Mouse (Mus musculus) CH12.LX (cell line): Measurements from ENCODE around the gene Rad9a. TPM values are rescaled to one million over a fixed set of nuclear protein-coding genes. Genes with fewer than 3 reads are reported as not detected.
A peak's percentile ranks its signal among the peaks of the same experiment; 100 is the strongest.

Source experiments
- DNase-seq: peaks from one replicate; pipeline ENCODE4 v3.0.0-alpha.2; 2013; ENCODE audit errors: extremely low read depth
- H3K27ac ChIP-seq: 2 replicates; pipeline ENCODE4 v1.5.1; 2012; ENCODE audit warnings: low read depth, mild to moderate bottlenecking, control low read depth, moderate library complexity; ENCODE audit not compliant: insufficient read depth
- H3K27me3 ChIP-seq: replicated peaks from 2 replicates; pipeline ENCODE3; 2012; ENCODE audit warnings: inconsistent platforms
- H3K36me3 ChIP-seq, 2 experiments: replicated peaks in 1 of 2; 2 replicates each; pipeline versions ENCODE3 to v1.6.1; 2012; ENCODE audit warnings: inconsistent platforms in 1 of 2, low read length in 1 of 2, mild to moderate bottlenecking in 1 of 2, mixed read lengths in 1 of 2, moderate library complexity in 1 of 2; ENCODE audit not compliant: control insufficient read depth in 1 of 2, insufficient read depth in 1 of 2
- H3K4me1 ChIP-seq, 2 experiments: 2 replicates each; pipeline ENCODE4 v1.6.1; 2012; ENCODE audit warnings: inconsistent platforms in 1 of 2, moderate library complexity in 1 of 2; ENCODE audit not compliant: insufficient read depth in 2 of 2, control insufficient read depth in 1 of 2
- H3K4me2 ChIP-seq: 2 replicates; pipeline ENCODE4 v1.6.1; 2012; ENCODE audit warnings: low read depth, mild to moderate bottlenecking, control low read depth; ENCODE audit not compliant: poor library complexity, insufficient read depth, severe bottlenecking
- H3K4me3 ChIP-seq, 3 experiments: fragments of 150-350 bp in 1 of 3; sonication (generic) in 1 of 3; replicated peaks in 1 of 3; 2 replicates each; pipeline versions ENCODE3 to v1.5.1; 2011 to 2012; ENCODE audit warnings: low read depth in 2 of 3, low read length in 2 of 3, mild to moderate bottlenecking in 2 of 3, moderate library complexity in 2 of 3, control low read depth in 1 of 3, improper control_type of control experiment in 1 of 3, inconsistent platforms in 1 of 3, mixed read lengths in 1 of 3; ENCODE audit not compliant: poor library complexity in 1 of 3
- H3K79me2 ChIP-seq: replicated peaks from 2 replicates; pipeline ENCODE4 v1.6.1; 2012; ENCODE audit warnings: mild to moderate bottlenecking, moderate library complexity; ENCODE audit not compliant: control insufficient read depth, poor library complexity, insufficient read depth, severe bottlenecking; ENCODE audit errors: extremely low read depth
- H3K9ac ChIP-seq: 2 replicates; pipeline ENCODE4 v1.6.1; 2012; ENCODE audit warnings: low read depth, mild to moderate bottlenecking, control low read depth, moderate library complexity; ENCODE audit not compliant: insufficient read depth
- H3K9me3 ChIP-seq: replicated peaks from 2 replicates; pipeline ENCODE3; 2012; ENCODE audit warnings: low read length, inconsistent platforms, mixed read lengths
- CHD2 ChIP-seq: IDR thresholded peaks from 2 replicates; pipeline ENCODE4 v1.6.1; 2011; ENCODE audit warnings: low read length, improper control_type of control experiment
- CTCF ChIP-seq, 2 experiments: IDR thresholded peaks in 1 of 2; conservative IDR thresholded peaks in 1 of 2; 2 replicates each; pipeline ENCODE4 v1.5.1; 2011 to 2012; ENCODE audit warnings: low read depth in 2 of 2, low read length in 2 of 2, improper control_type of control experiment in 1 of 2, inconsistent platforms in 1 of 2, mild to moderate bottlenecking in 1 of 2, moderate library complexity in 1 of 2
- E2F4 ChIP-seq: IDR thresholded peaks from 2 replicates; pipeline ENCODE4 v1.6.1; 2011; ENCODE audit warnings: low read depth, low read length, improper control_type of control experiment; ENCODE audit not compliant: insufficient replicate concordance
- HCFC1 ChIP-seq: IDR thresholded peaks from 2 replicates; pipeline ENCODE4 v1.6.1; 2012; ENCODE audit warnings: low read depth, mild to moderate bottlenecking, inconsistent platforms, low read length, improper control_type of control experiment
- KAT2A ChIP-seq: IDR thresholded peaks from 2 replicates; pipeline ENCODE4 v1.6.1; 2012; ENCODE audit warnings: low read length, improper control_type of control experiment, inconsistent platforms; ENCODE audit not compliant: insufficient replicate concordance
- MAFK ChIP-seq: IDR thresholded peaks from 2 replicates; pipeline ENCODE4 v1.6.1; 2011; ENCODE audit warnings: low read length, improper control_type of control experiment; ENCODE audit not compliant: insufficient replicate concordance
- MAX ChIP-seq: IDR thresholded peaks from 2 replicates; pipeline ENCODE4 v1.6.1; 2011; ENCODE audit warnings: low read length, improper control_type of control experiment
- MEF2A ChIP-seq: IDR thresholded peaks from 2 replicates; pipeline ENCODE4 v1.6.1; 2014; ENCODE audit warnings: low read depth, mild to moderate bottlenecking, inconsistent platforms, low read length, improper control_type of control experiment, borderline replicate concordance
- PAX5 ChIP-seq: IDR thresholded peaks from 2 replicates; pipeline ENCODE4 v1.6.1; 2012; ENCODE audit warnings: low read length, inconsistent platforms, mixed read lengths
- POLR2A ChIP-seq: IDR thresholded peaks from 2 replicates; pipeline ENCODE4 v1.6.1; 2011; ENCODE audit warnings: low read depth, mild to moderate bottlenecking, improper control_type of control experiment, low read length
- POLR2AphosphoS2 ChIP-seq: IDR thresholded peaks from 2 replicates; pipeline ENCODE4 v1.6.1; 2011; ENCODE audit warnings: low read depth, low read length, improper control_type of control experiment
- RAD21 ChIP-seq: IDR thresholded peaks from 2 replicates; pipeline ENCODE4 v1.6.1; 2011; ENCODE audit warnings: low read depth, mild to moderate bottlenecking, low read length, improper control_type of control experiment, moderate library complexity
- RCOR1 ChIP-seq: conservative IDR thresholded peaks from 2 replicates; pipeline ENCODE4 v1.6.1; 2012; ENCODE audit warnings: low read depth, mild to moderate bottlenecking, inconsistent platforms, low read length, improper control_type of control experiment
- SIN3A ChIP-seq: IDR thresholded peaks from 2 replicates; pipeline ENCODE4 v1.6.1; 2012; ENCODE audit warnings: low read length, improper control_type of control experiment, inconsistent platforms
- SMC3 ChIP-seq: IDR thresholded peaks from 2 replicates; pipeline ENCODE4 v1.6.1; 2011; ENCODE audit warnings: low read depth, low read length, improper control_type of control experiment
- TBP ChIP-seq: conservative IDR thresholded peaks from 2 replicates; pipeline ENCODE4 v1.6.1; 2011; ENCODE audit warnings: low read depth, low read length, improper control_type of control experiment
- UBTF ChIP-seq: IDR thresholded peaks from 2 replicates; pipeline ENCODE4 v1.6.1; 2012; ENCODE audit warnings: low read depth, mild to moderate bottlenecking, inconsistent platforms, low read length, improper control_type of control experiment, moderate library complexity
- USF1 ChIP-seq: IDR thresholded peaks from 2 replicates; pipeline ENCODE4 v1.6.1; 2014; ENCODE audit warnings: low read depth, mild to moderate bottlenecking, inconsistent platforms, low read length, improper control_type of control experiment
- USF2 ChIP-seq: conservative IDR thresholded peaks from 2 replicates; pipeline ENCODE4 v1.6.1; 2011; ENCODE audit warnings: low read depth, low read length, improper control_type of control experiment
- ZC3H11A ChIP-seq: IDR thresholded peaks from 2 replicates; pipeline ENCODE4 v1.6.1; 2012; ENCODE audit warnings: low read depth, mild to moderate bottlenecking, inconsistent platforms, low read length, improper control_type of control experiment
- ZKSCAN1 ChIP-seq: IDR thresholded peaks from 2 replicates; pipeline ENCODE4 v1.6.1; 2012; ENCODE audit warnings: low read depth, inconsistent platforms, low read length, improper control_type of control experiment, borderline replicate concordance
- dilution Hi-C: fragments of 300-500 bp; cut with MboI; formaldehyde crosslinking; loops from 2 replicates; pipeline ENCODE4 v1.14.3; 2020; ENCODE audit warnings: low sequenced_read_pairs; ENCODE audit not compliant: extremely low pct_unique_long_range_greater_than_20kb, extremely low pct_ligation_motif_present
- in situ Hi-C: fragments of 300-500 bp; cut with MboI; formaldehyde crosslinking; loops from 3 replicates; pipeline ENCODE4 v1.14.3; 2019; ENCODE audit warnings: low sequenced_read_pairs, low pct_ligation_motif_present, low pct_unique_long_range_greater_than_20kb, mixed read lengths
- polyA plus RNA-seq: library from polyadenylated mRNA; unstranded; fragments of >175 nt; gene quantifications from 2 replicates; pipeline ENCODE4 v1.2.1, GENCODE M21; 2012; ENCODE audit warnings: low read depth; ENCODE audit not compliant: insufficient read length
- total RNA-seq, 2 experiments: library from RNA; depleted of rRNA; stranded (reverse); fragments of 300-350 nt in 1 of 2; fragments of >200 nt in 1 of 2; gene quantifications; 2 replicates each; pipeline ENCODE4 v1.2.3; 2012 to 2014

The Rad9a gene
- total and polyA plus RNA-seq, 3 experiments: 14.3 to 20.5 (median 20.0) TPM

GRCm38 (mm10) chr19:4152445-4153231 is 48.8 kb downstream of the Rad9a start (continued):
- TF ChIP-seq USF1 (no peak), ZKSCAN1 (no peak)

- peaks cover 42 to 69% of the 10 kb centered on the region in 2 experiments for H3K4me1 ChIP-seq
- H3K9ac ChIP-seq: no peak overlapping the region
- dilution Hi-C loops: no loop called here
- TF ChIP-seq SMC3 (no peak), MEF2A (no peak), MAFK (no peak), HCFC1 (no peak), CTCF (conservative IDR thresholded peaks at IDR 0.05 in 1 of 2, IDR thresholded peaks at IDR 0.05 in 1 of 2; ENCODE audit: low read depth in 2 of 2, low read length in 2 of 2) (no peak), CHD2 (no peak), KAT2A (no peak), RCOR1 (no peak), SIN3A (no peak), ZC3H11A (no peak), UBTF (no peak), TBP (no peak), POLR2A (no peak; the same call in 1 of the 2 replicates), USF2 (no peak), MAX (no peak), POLR2AphosphoS2 (no peak), RAD21 (no peak)
- TF ChIP-seq, all 38 proteins: peak for 0
- no peak overlapping the region for H3K4me2 ChIP-seq
- H3K9me3 ChIP-seq: no peaks in the 10 kb centered on the region
- in situ Hi-C loops: no loop called here
- H3K4me3 ChIP-seq: no peak overlapping the region
- peaks cover 35% of the 10 kb centered on the region for H3K79me2 ChIP-seq
- no peak for DNase-seq
- H3K27me3 ChIP-seq: no peaks in the 10 kb centered on the region
- peaks cover 39 to 59% of the 10 kb centered on the region in 2 experiments for H3K36me3 ChIP-seq
- peak overlapping the region; percentile 5; the same call in 1 of the 2 replicates for H3K27ac ChIP-seq
These were observed 49.6 kb downstream of the Rad9a start for GRCm38 (mm10) chr19:4151898-4152297.

- in situ Hi-C loops: no loop called here
- dilution Hi-C loops: no loop called here
These were observed 50.0 kb downstream of the Rad9a start for GRCm38 (mm10) chr19:4151488-4151860.

More at GRCm38 (mm10) chr19:4151488-4151860, 50.0 kb downstream of the Rad9a start:
- no peak for TF ChIP-seq ZC3H11A
- no peak for TF ChIP-seq E2F4
- TF ChIP-seq HCFC1: no peak
- TF ChIP-seq PAX5: no peak
- Histone ChIP-seq H3K4me1 (peaks cover 40 to 69% of the 10 kb centered on the region in 2 experiments), H3K27ac (no peak overlapping the region), H3K9me3 (no peaks in the 10 kb centered on the region), H3K4me3 (peak overlapping the region in 1 of 3 experiments; percentile 77), H3K9ac (no peak overlapping the region), H3K36me3 (peaks cover 34 to 55% of the 10 kb centered on the region in 2 experiments), H3K79me2 (peaks cover 32% of the 10 kb centered on the region), H3K27me3 (no peaks in the 10 kb centered on the region), H3K4me2 (no peak overlapping the region)
- DNase-seq: no peak
